Mouse (Mus musculus) limb, embryonic 14.5 days (tissue): ENCODE measurements around the gene Map3k20. TPM values are rescaled to one million over a fixed set of nuclear protein-coding genes. Genes with fewer than 3 reads are reported as not detected.

Experiments
- ATAC-seq: fragments of 200-750 bp; cut with Nextera tagmentation; 2 replicates; pipeline ENCODE4 v1.8.0; 2017; ENCODE audit warnings: low read depth, moderate number of reproducible peaks, moderate TSS enrichment; ENCODE audit not compliant: low FRiP score
- DNase-seq: peaks from one replicate; pipeline ENCODE4 v3.0.0-alpha.2; 2015; ENCODE audit warnings: low spot score
- H3K27ac ChIP-seq: fragments of 300-500 bp; sonication (generic); replicated peaks from 2 replicates; pipeline ENCODE4 v1.5.1; 2014; ENCODE audit warnings: low read depth, mild to moderate bottlenecking, low read length, moderate library complexity, mixed read lengths
- H3K27me3 ChIP-seq: fragments of 300-500 bp; sonication (generic); 2 replicates; pipeline ENCODE4 v1.6.1; 2014; ENCODE audit warnings: low read length, mixed read lengths; ENCODE audit not compliant: control insufficient read depth, insufficient read depth
- H3K36me3 ChIP-seq: fragments of 300-500 bp; sonication (generic); 2 replicates; pipeline ENCODE4 v1.6.1; 2014; ENCODE audit warnings: mild to moderate bottlenecking, low read length, moderate library complexity, mixed read lengths; ENCODE audit not compliant: control insufficient read depth, insufficient read depth
- H3K4me1 ChIP-seq: fragments of 300-500 bp; sonication (generic); 2 replicates; pipeline ENCODE4 v1.6.1; 2014; ENCODE audit warnings: antibody characterized with exemption, low read length, mixed read lengths; ENCODE audit not compliant: control insufficient read depth, insufficient read depth
- H3K4me2 ChIP-seq: fragments of 300-500 bp; sonication (generic); replicated peaks from 2 replicates; pipeline ENCODE4 v1.6.1; 2014; ENCODE audit warnings: low read depth, mild to moderate bottlenecking, low read length, moderate library complexity; ENCODE audit not compliant: severe bottlenecking
- H3K4me3 ChIP-seq: fragments of 300-500 bp; sonication (generic); replicated peaks from 2 replicates; pipeline ENCODE4 v1.5.1; 2014; ENCODE audit warnings: low read length
- H3K9ac ChIP-seq: fragments of 300-500 bp; sonication (generic); 2 replicates; pipeline ENCODE4 v1.6.1; 2014; ENCODE audit warnings: mild to moderate bottlenecking, low read depth, low read length, moderate library complexity; ENCODE audit not compliant: severe bottlenecking
- H3K9me3 ChIP-seq: fragments of 300-500 bp; sonication (generic); 2 replicates; pipeline ENCODE4 v1.6.1; 2016; ENCODE audit warnings: low read length; ENCODE audit not compliant: control insufficient read depth
- POLR2A ChIP-seq: fragments of 200-500 bp; IDR thresholded peaks from 2 replicates; pipeline ENCODE4 v1.8.0; 2012; ENCODE audit warnings: inconsistent platforms, mild to moderate bottlenecking, moderate library complexity, borderline replicate concordance; ENCODE audit not compliant: insufficient read depth, insufficient read length; ENCODE audit errors: extremely low read depth
- WGBS: fragments of 180-500 bp; shearing (Covaris S2); extraction: QIAGEN DNeasy Blood & Tissue Kit; methylation state at CpG from one replicate; pipeline ENCODE4 v1.1.7; 2014; 5-methylcytosine and 5-hydroxymethylcytosine counted together
- polyA plus RNA-seq, 2 experiments: library from polyadenylated mRNA; depleted of rRNA in 1 of 2; stranded (reverse) in 1 of 2; unstranded in 1 of 2; fragments of >200 nt; fragmentation: Nextera tagmentation in 1 of 2; extraction: Ambion mirVana in 1 of 2; gene quantifications; 2 replicates each; pipeline versions ENCODE4 v1.2.1 to v1.2.3; 2012 to 2014

Map3k20 gene
- polyA plus RNA-seq, 2 experiments, result 14.6 to 18.2 TPM

DNA sequence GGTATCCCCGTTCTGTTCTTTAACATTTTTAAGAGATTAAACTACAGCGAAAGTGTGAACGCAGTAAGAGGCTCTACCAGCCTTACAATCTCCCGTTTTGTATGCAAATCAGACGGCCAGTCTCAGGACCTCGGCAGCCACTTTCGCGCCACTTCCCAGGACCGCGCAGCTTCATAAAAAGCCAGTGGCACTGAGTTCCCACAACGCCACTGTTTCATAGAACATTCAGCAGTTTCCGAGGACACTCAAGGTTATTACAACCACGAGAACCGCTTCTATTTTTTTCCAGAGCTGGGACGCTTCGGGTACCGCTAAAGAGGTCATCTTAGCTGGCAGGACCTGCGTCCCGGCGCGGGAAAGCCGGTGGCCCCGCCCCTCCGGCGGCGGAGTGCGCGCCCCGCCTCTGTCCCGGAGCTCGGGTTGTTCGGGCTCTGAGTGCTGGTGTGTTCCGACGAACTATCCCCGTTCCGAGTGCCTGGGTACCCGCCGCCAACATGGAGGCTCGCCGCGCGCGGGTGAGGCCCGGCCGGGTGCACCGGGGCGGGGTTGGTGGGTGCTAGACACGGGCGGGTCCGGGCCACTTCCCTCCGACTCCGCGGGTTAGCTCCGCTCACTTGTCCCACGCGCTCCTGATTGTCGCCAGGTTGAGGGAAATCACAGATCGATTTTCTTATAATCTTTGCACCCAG lies 190.5 kb downstream of the Map3k20 start, which contains the start of gene Cdca7:
Gene Cdca7 (plus strand): TSS at position 363 of the 689 bp plus-strand sequence.
- under 1% methylated on average over 52 of the region's 58 CpGs for WGBS

GRCm38 (mm10) chr2:72476486-72477211 lies 191.2 kb downstream of the Map3k20 start:
- no peaks in the 10 kb centered on the region for H3K9me3 ChIP-seq
- ATAC-seq (peak; percentile 49), DNase-seq (peak; percentile 29)
- peak overlapping the region; percentile 87 for H3K9ac ChIP-seq
- peaks cover 11% of the 10 kb centered on the region for H3K4me1 ChIP-seq
- H3K27ac ChIP-seq, result peak overlapping the region; percentile 89
- peak overlapping the region; percentile 80 for H3K4me3 ChIP-seq
- under 1% methylated on average over 53 of the region's 53 CpGs for WGBS
- peaks cover 22% of the 10 kb centered on the region for H3K36me3 ChIP-seq
- no peak for TF ChIP-seq POLR2A
- H3K27me3 ChIP-seq, result no peaks in the 10 kb centered on the region
- H3K4me2 ChIP-seq, result peak overlapping the region; percentile 65

More for the DNA sequence above, 190.5 kb downstream of the Map3k20 start, which contains the start of gene Cdca7:
- Histone ChIP-seq H3K4me2 (peak within 1 kb of the TSS; percentile 65), H3K27me3 (no peaks in the 10 kb centered on the region), H3K4me1 (peaks cover 14% of the 10 kb centered on the region), H3K9me3 (no peaks in the 10 kb centered on the region), H3K9ac (peak within 1 kb of the TSS; percentile 87), H3K36me3 (peaks cover 16% of the 10 kb centered on the region), H3K4me3 (peak within 1 kb of the TSS; percentile 80), H3K27ac (peak within 1 kb of the TSS; percentile 89)
- ATAC-seq, result peak; percentile 91
- DNase-seq, result peak; percentile 75
- TF ChIP-seq POLR2A, result peak; percentile 28; the same call in 1 of the 2 replicates

- DNase-seq (no peak), ATAC-seq (no peak)
- Histone ChIP-seq H3K9ac (peak overlapping the region; percentile 87), H3K9me3 (no peaks in the 10 kb centered on the region), H3K36me3 (peaks cover 28% of the 10 kb centered on the region), H3K4me2 (peak overlapping the region; percentile 65), H3K4me3 (peak overlapping the region; percentile 80), H3K27ac (no peak overlapping the region), H3K27me3 (no peaks in the 10 kb centered on the region), H3K4me1 (peaks cover 11% of the 10 kb centered on the region)
- 2% methylated on average over 11 of the region's 11 CpGs for WGBS
- no peak for TF ChIP-seq POLR2A
Measured at GRCm38 (mm10) chr2:72477221-72477620, 191.8 kb downstream of the Map3k20 start.

DNA sequence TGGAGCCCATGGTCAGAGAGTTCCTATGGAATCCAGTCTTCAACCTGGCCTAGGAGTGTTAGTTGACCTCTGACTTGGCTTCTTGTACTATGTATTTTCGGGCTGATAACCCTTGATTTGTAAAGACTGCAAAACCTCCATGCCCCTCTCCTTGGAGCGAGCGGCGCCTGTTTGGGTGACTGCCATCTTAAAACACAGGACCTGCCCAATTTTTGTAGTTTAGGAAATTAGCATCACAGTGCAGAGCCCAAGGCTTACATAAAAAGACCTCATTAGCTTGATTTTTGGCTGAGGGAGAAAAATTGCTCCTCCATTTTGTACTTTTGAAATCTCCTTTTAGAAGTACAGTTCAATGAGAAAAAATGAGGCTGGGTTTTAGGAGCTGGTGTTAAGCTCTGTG lies 192.7 kb downstream of the Map3k20 start:
- Histone ChIP-seq H3K4me3 (peak overlapping the region; percentile 80), H3K36me3 (peaks cover 37% of the 10 kb centered on the region), H3K27ac (no peak overlapping the region), H3K4me2 (peak overlapping the region; percentile 65), H3K4me1 (peaks cover 11% of the 10 kb centered on the region), H3K9ac (no peak overlapping the region), H3K9me3 (no peaks in the 10 kb centered on the region), H3K27me3 (no peaks in the 10 kb centered on the region)
- 73% methylated on average over 4 of the region's 4 CpGs for WGBS
- DNase-seq (no peak), ATAC-seq (no peak)
- TF ChIP-seq POLR2A, result no peak

DNA sequence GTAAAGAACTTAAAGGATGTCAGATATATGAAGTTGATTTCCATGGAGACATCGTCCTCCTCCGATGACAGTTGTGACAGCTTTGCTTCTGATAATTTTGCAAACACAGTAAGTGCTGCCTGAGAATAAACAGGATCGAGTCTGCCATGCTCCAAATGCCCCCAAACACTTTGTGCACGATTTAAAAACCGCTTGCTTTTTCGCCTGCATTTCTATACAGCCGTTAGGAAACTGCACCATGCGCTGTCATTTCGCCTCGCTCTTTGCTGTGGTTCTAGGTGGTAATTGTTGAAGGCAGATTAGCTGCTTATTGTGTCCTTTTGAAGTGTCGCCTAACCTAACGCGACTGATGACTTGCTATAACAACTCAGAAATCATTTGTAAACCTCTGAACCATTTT lies 193.5 kb downstream of the Map3k20 start:
- no peak for TF ChIP-seq POLR2A
- WGBS, result 68% methylated on average over 13 of the region's 13 CpGs
- Histone ChIP-seq H3K9ac (no peak overlapping the region), H3K36me3 (peaks cover 45% of the 10 kb centered on the region), H3K27ac (no peak overlapping the region), H3K4me1 (peaks cover 11% of the 10 kb centered on the region), H3K9me3 (no peaks in the 10 kb centered on the region), H3K27me3 (no peaks in the 10 kb centered on the region), H3K4me2 (peak overlapping the region; percentile 9), H3K4me3 (no peak overlapping the region)
- no peak for DNase-seq
- ATAC-seq, result no peak
